Mouse (Mus musculus) forebrain, embryonic 15.5 days (tissue): Measurements from ENCODE around the gene Ifit2. TPM values are rescaled to one million over a fixed set of nuclear protein-coding genes. Genes with fewer than 3 reads are reported as not detected.
A peak's percentile ranks its signal among the peaks of the same experiment; 100 is the strongest.
"Not testable (repeated sequence)": the region's sequence is repeated elsewhere in the genome, so short reads cannot be mapped to it uniquely, and the experiment has no call there.

Experiments used
- ATAC-seq: fragments of 200-750 bp; cut with Nextera tagmentation; replicated peaks from 2 replicates; pipeline ENCODE4 v1.8.0; 2017; ENCODE audit warnings: mild to moderate bottlenecking, moderate TSS enrichment, moderate library complexity
- H3K27ac ChIP-seq: fragments of 300-500 bp; sonication (generic); replicated peaks from 2 replicates; pipeline ENCODE4 v1.5.1; 2015; ENCODE audit warnings: mild to moderate bottlenecking, inconsistent platforms
- H3K27me3 ChIP-seq: fragments of 300-500 bp; sonication (generic); 2 replicates; pipeline ENCODE4 v1.6.1; 2015; ENCODE audit warnings: inconsistent platforms
- H3K36me3 ChIP-seq: fragments of 300-500 bp; sonication (generic); 2 replicates; pipeline ENCODE4 v1.6.1; 2015; ENCODE audit warnings: mild to moderate bottlenecking, inconsistent platforms
- H3K4me1 ChIP-seq: fragments of 300-500 bp; sonication (generic); 2 replicates; pipeline ENCODE4 v1.6.1; 2015; ENCODE audit warnings: inconsistent platforms
- H3K4me2 ChIP-seq: fragments of 300-500 bp; sonication (generic); replicated peaks from 2 replicates; pipeline ENCODE4 v1.6.1; 2015; ENCODE audit warnings: mild to moderate bottlenecking, inconsistent platforms
- H3K4me3 ChIP-seq: fragments of 300-500 bp; sonication (generic); 2 replicates; pipeline ENCODE4 v1.5.1; 2015; ENCODE audit warnings: mild to moderate bottlenecking, inconsistent platforms
- H3K9ac ChIP-seq: fragments of 300-500 bp; sonication (generic); replicated peaks from 2 replicates; pipeline ENCODE4 v1.6.1; 2015; ENCODE audit warnings: mild to moderate bottlenecking, inconsistent platforms
- H3K9me3 ChIP-seq: fragments of 300-500 bp; sonication (generic); 2 replicates; pipeline ENCODE4 v1.6.1; 2016; ENCODE audit warnings: inconsistent platforms
- WGBS: fragments of 180-500 bp; shearing (Covaris S2); methylation state at CpG from one replicate; pipeline ENCODE4 v1.1.7; 2015; ENCODE audit warnings: mixed read lengths; 5-methylcytosine and 5-hydroxymethylcytosine counted together
- polyA plus RNA-seq: library from polyadenylated mRNA; unstranded; fragments of >200 nt; fragmentation: Nextera tagmentation; extraction: Ambion mirVana; gene quantifications from 2 replicates; pipeline ENCODE4 v1.2.1, GENCODE M21; 2015

The Ifit2 gene
- polyA plus RNA-seq, 1 experiment from 2014 or later = 8.0 TPM

GRCm38 (mm10) chr19:34583126-34583766, 32.8 kb downstream of the Ifit2 start, which contains the start of gene Ifit3:
Gene Ifit3 (plus strand): TSS chr19:34583531.
- not testable (repeated sequence) for H3K4me2 ChIP-seq, H3K9me3 ChIP-seq, H3K9ac ChIP-seq, H3K27ac ChIP-seq, H3K4me1 ChIP-seq, H3K27me3 ChIP-seq, H3K36me3 ChIP-seq, ATAC-seq, H3K4me3 ChIP-seq
- 69% methylated on average over 2 of the region's 2 CpGs for WGBS

- H3K4me3 ChIP-seq, H3K9me3 ChIP-seq, H3K27ac ChIP-seq, H3K9ac ChIP-seq, H3K4me2 ChIP-seq, ATAC-seq, H3K4me1 ChIP-seq, H3K36me3 ChIP-seq, H3K27me3 ChIP-seq: not testable (repeated sequence)
- WGBS = 70% methylated on average over 5 of the region's 5 CpGs
Measured at GRCm38 (mm10) chr19:34585740-34586458, 35.4 kb downstream of the Ifit2 start.

- WGBS = 91% methylated on average over 7 of the region's 12 CpGs
- not testable (repeated sequence) for H3K36me3 ChIP-seq, H3K27me3 ChIP-seq, H3K27ac ChIP-seq, H3K4me1 ChIP-seq, ATAC-seq, H3K4me3 ChIP-seq, H3K9ac ChIP-seq, H3K4me2 ChIP-seq, H3K9me3 ChIP-seq
Measured at GRCm38 (mm10) chr19:34587898-34588692, 37.6 kb downstream of the Ifit2 start.

- Histone ChIP-seq H3K4me3 (no peak overlapping the region), H3K4me2 (no peak overlapping the region), H3K27ac (no peak overlapping the region), H3K9ac (no peak overlapping the region), H3K9me3 (no peaks in the 10 kb centered on the region), H3K36me3 (no peaks in the 10 kb centered on the region), H3K4me1 (no peaks in the 10 kb centered on the region), H3K27me3 (no peaks in the 10 kb centered on the region)
- ATAC-seq = no peak
Measured at GRCm38 (mm10) chr19:34588959-34589358, 38.5 kb downstream of the Ifit2 start.

- H3K9ac ChIP-seq = no peak overlapping the region
- no peak overlapping the region for H3K27ac ChIP-seq
- 0 out of 2 replicates have a peak, but pooled peaks cover 2% of the 10 kb centered on the region for H3K4me1 ChIP-seq
- no peaks in the 10 kb centered on the region for H3K27me3 ChIP-seq
- no peaks in the 10 kb centered on the region for H3K9me3 ChIP-seq
- H3K36me3 ChIP-seq = no peaks in the 10 kb centered on the region
- H3K4me3 ChIP-seq = no peak overlapping the region
- H3K4me2 ChIP-seq = no peak overlapping the region
- no peak for ATAC-seq
- WGBS = 96% methylated on average over 2 of the region's 2 CpGs
Measured at GRCm38 (mm10) chr19:34593456-34593855, 43.0 kb downstream of the Ifit2 start.

- H3K9me3 ChIP-seq, H3K36me3 ChIP-seq, H3K4me2 ChIP-seq, H3K27me3 ChIP-seq, ATAC-seq, H3K4me3 ChIP-seq, H3K4me1 ChIP-seq, H3K9ac ChIP-seq, H3K27ac ChIP-seq: not testable (repeated sequence)
- 75% methylated on average over 3 of the region's 3 CpGs for WGBS
Measured at GRCm38 (mm10) chr19:34594523-34594922, 44.0 kb downstream of the Ifit2 start.

- Histone ChIP-seq H3K36me3 (no peaks in the 10 kb centered on the region), H3K27me3 (no peaks in the 10 kb centered on the region), H3K4me3 (no peak overlapping the region), H3K9ac (no peak overlapping the region), H3K27ac (no peak overlapping the region), H3K4me2 (no peak overlapping the region), H3K4me1 (0 out of 2 replicates have a peak, but pooled peaks cover 3% of the 10 kb centered on the region), H3K9me3 (no peaks in the 10 kb centered on the region)
- ATAC-seq = no peak
Measured at GRCm38 (mm10) chr19:34596811-34597210, 46.3 kb downstream of the Ifit2 start.

- Histone ChIP-seq H3K4me1 (0 out of 2 replicates have a peak, but pooled peaks cover 3% of the 10 kb centered on the region), H3K36me3 (no peaks in the 10 kb centered on the region), H3K27ac (no peak overlapping the region), H3K4me2 (no peak overlapping the region), H3K4me3 (no peak overlapping the region), H3K9ac (no peak overlapping the region), H3K27me3 (no peaks in the 10 kb centered on the region), H3K9me3 (no peaks in the 10 kb centered on the region)
- 67% methylated on average over 2 of the region's 2 CpGs for WGBS
- peak; percentile 72; the same call in 1 of the 2 replicates for ATAC-seq
Measured at GRCm38 (mm10) chr19:34598341-34598740, 47.8 kb downstream of the Ifit2 start.

GRCm38 (mm10) chr19:34599250-34599649, 48.8 kb downstream of the Ifit2 start:
- ATAC-seq, H3K27me3 ChIP-seq, H3K4me1 ChIP-seq, H3K4me2 ChIP-seq, H3K36me3 ChIP-seq, H3K27ac ChIP-seq, H3K9me3 ChIP-seq, H3K4me3 ChIP-seq, H3K9ac ChIP-seq: not testable (repeated sequence)

- H3K9me3 ChIP-seq, H3K27ac ChIP-seq, H3K36me3 ChIP-seq, H3K4me2 ChIP-seq, H3K27me3 ChIP-seq, H3K4me1 ChIP-seq, H3K9ac ChIP-seq, ATAC-seq, H3K4me3 ChIP-seq: not testable (repeated sequence)
- WGBS = 44% methylated on average over 1 of the region's 1 CpGs
Measured at GRCm38 (mm10) chr19:34601888-34602287, 51.4 kb downstream of the Ifit2 start, which contains the start of gene Ifit1bl1. Gene Ifit1bl1 (minus strand): TSS chr19:34601956.

GRCm38 (mm10) chr19:34605472-34605871, 55.0 kb downstream of the Ifit2 start:
- WGBS = 91% methylated on average over 3 of the region's 3 CpGs
- H3K9ac ChIP-seq = no peak overlapping the region

More at GRCm38 (mm10) chr19:34605472-34605871, 55.0 kb downstream of the Ifit2 start:
- H3K9me3 ChIP-seq = no peaks in the 10 kb centered on the region
- no peaks in the 10 kb centered on the region for H3K36me3 ChIP-seq
- no peak overlapping the region for H3K4me3 ChIP-seq
- no peak overlapping the region for H3K4me2 ChIP-seq
- H3K4me1 ChIP-seq = 0 out of 2 replicates have a peak, but pooled peaks cover 3% of the 10 kb centered on the region
- ATAC-seq = no peak
- H3K27ac ChIP-seq = no peak overlapping the region
- no peaks in the 10 kb centered on the region for H3K27me3 ChIP-seq
